Mouse (Mus musculus): ENCODE measurements at regions not wholly inside any gene's neighbourhood (a gene's known extent, or its start where the extent isn't known, plus 50 kb on each side); places are given as distances from the start of the nearest gene placed in this dataset.

GRCm38 (mm10) chr15:61481861-61482260 lies 559.0 kb upstream of the A1bg start:
- WGBS: 42% methylated on average over 7 of the region's 7 CpGs
- DNase-seq (ENCODE audit: low spot score) (peak; percentile 70), ATAC-seq (peak; percentile 79; the same call in 1 of the 2 replicates)

GRCm38 (mm10) chr15:61473900-61474299 lies 551.1 kb upstream of the A1bg start:
- 70% methylated on average over 1 of the region's 1 CpGs for WGBS

More at GRCm38 (mm10) chr15:61481861-61482260, 559.0 kb upstream of the A1bg start:
- Histone ChIP-seq H3K4me2 (ENCODE audit: low read length) (no peak overlapping the region), H3K9me3 (replicated peaks; ENCODE audit: control insufficient read depth, low read length) (no peaks in the 10 kb centered on the region), H3K36me3 (ENCODE audit: control insufficient read depth, insufficient read depth, low read length) (no peaks in the 10 kb centered on the region), H3K9ac (ENCODE audit: low read length) (no peak overlapping the region), H3K4me3 (ENCODE audit: low read depth, low read length) (no peak overlapping the region), H3K4me1 (ENCODE audit: control insufficient read depth, insufficient read depth, low read length) (no peaks in the 10 kb centered on the region), H3K27me3 (replicated peaks; ENCODE audit: control insufficient read depth, insufficient read depth, low read length) (no peaks in the 10 kb centered on the region), H3K27ac (ENCODE audit: low read depth, low read length) (no peak overlapping the region)

GRCm38 (mm10) chr15:61455042-61455441 lies 532.2 kb upstream of the A1bg start:
- H3K4me3 ChIP-seq (ENCODE audit: low read depth, low read length): no peak overlapping the region

More at GRCm38 (mm10) chr15:61473900-61474299, 551.1 kb upstream of the A1bg start:
- no peaks in the 10 kb centered on the region for H3K27me3 ChIP-seq (replicated peaks; ENCODE audit: control insufficient read depth, insufficient read depth, low read length)
- no peak overlapping the region for H3K4me3 ChIP-seq (ENCODE audit: low read depth, low read length)
- no peaks in the 10 kb centered on the region for H3K36me3 ChIP-seq (ENCODE audit: control insufficient read depth, insufficient read depth, low read length)
- H3K27ac ChIP-seq (ENCODE audit: low read depth, low read length): no peak overlapping the region
- H3K9ac ChIP-seq (ENCODE audit: low read length): no peak overlapping the region
- no peak for ATAC-seq
- no peaks in the 10 kb centered on the region for H3K4me1 ChIP-seq (ENCODE audit: control insufficient read depth, insufficient read depth, low read length)
- no peaks in the 10 kb centered on the region for H3K9me3 ChIP-seq (replicated peaks; ENCODE audit: control insufficient read depth, low read length)
- H3K4me2 ChIP-seq (ENCODE audit: low read length): no peak overlapping the region
- no peak for DNase-seq (ENCODE audit: low spot score)

GRCm38 (mm10) chr15:61454350-61454671 lies 531.5 kb upstream of the A1bg start:
- 62% methylated on average over 1 of the region's 1 CpGs for WGBS

More at GRCm38 (mm10) chr15:61455042-61455441, 532.2 kb upstream of the A1bg start:
- Histone ChIP-seq H3K36me3 (ENCODE audit: control insufficient read depth, insufficient read depth, low read length) (no peaks in the 10 kb centered on the region), H3K27me3 (replicated peaks; ENCODE audit: control insufficient read depth, insufficient read depth, low read length) (no peaks in the 10 kb centered on the region), H3K4me1 (ENCODE audit: control insufficient read depth, insufficient read depth, low read length) (no peaks in the 10 kb centered on the region), H3K9me3 (replicated peaks; ENCODE audit: control insufficient read depth, low read length) (no peaks in the 10 kb centered on the region), H3K27ac (ENCODE audit: low read depth, low read length) (no peak overlapping the region), H3K9ac (ENCODE audit: low read length) (no peak overlapping the region), H3K4me2 (ENCODE audit: low read length) (no peak overlapping the region)
- no peak for ATAC-seq
- WGBS: 76% methylated on average over 5 of the region's 5 CpGs
- no peak for DNase-seq (ENCODE audit: low spot score)

GRCm38 (mm10) chr15:61453656-61454349 lies 531.0 kb upstream of the A1bg start:
- Histone ChIP-seq H3K4me2 (ENCODE audit: low read length) (no peak overlapping the region), H3K4me3 (ENCODE audit: low read depth, low read length) (no peak overlapping the region), H3K36me3 (ENCODE audit: control insufficient read depth, insufficient read depth, low read length) (no peaks in the 10 kb centered on the region), H3K27me3 (replicated peaks; ENCODE audit: control insufficient read depth, insufficient read depth, low read length) (no peaks in the 10 kb centered on the region), H3K9ac (ENCODE audit: low read length) (no peak overlapping the region), H3K4me1 (ENCODE audit: control insufficient read depth, insufficient read depth, low read length) (no peaks in the 10 kb centered on the region), H3K27ac (ENCODE audit: low read depth, low read length) (no peak overlapping the region), H3K9me3 (replicated peaks; ENCODE audit: control insufficient read depth, low read length) (no peaks in the 10 kb centered on the region)
- ATAC-seq (no peak), DNase-seq (ENCODE audit: low spot score) (no peak)
- WGBS: 82% methylated on average over 5 of the region's 5 CpGs

More at GRCm38 (mm10) chr15:61454350-61454671, 531.5 kb upstream of the A1bg start:
- DNase-seq (ENCODE audit: low spot score) (peak; percentile 20), ATAC-seq (no peak)
- Histone ChIP-seq H3K4me3 (ENCODE audit: low read depth, low read length) (no peak overlapping the region), H3K27me3 (replicated peaks; ENCODE audit: control insufficient read depth, insufficient read depth, low read length) (no peaks in the 10 kb centered on the region), H3K9me3 (replicated peaks; ENCODE audit: control insufficient read depth, low read length) (no peaks in the 10 kb centered on the region), H3K4me1 (ENCODE audit: control insufficient read depth, insufficient read depth, low read length) (no peaks in the 10 kb centered on the region), H3K9ac (ENCODE audit: low read length) (no peak overlapping the region), H3K4me2 (ENCODE audit: low read length) (no peak overlapping the region), H3K27ac (ENCODE audit: low read depth, low read length) (no peak overlapping the region), H3K36me3 (ENCODE audit: control insufficient read depth, insufficient read depth, low read length) (no peaks in the 10 kb centered on the region)

GRCm38 (mm10) chr15:61450217-61450616 lies 527.4 kb upstream of the A1bg start:
- Histone ChIP-seq H3K9me3 (replicated peaks; ENCODE audit: control insufficient read depth, low read length) (no peaks in the 10 kb centered on the region), H3K4me1 (ENCODE audit: control insufficient read depth, insufficient read depth, low read length) (no peaks in the 10 kb centered on the region), H3K4me3 (ENCODE audit: low read depth, low read length) (no peak overlapping the region), H3K27ac (ENCODE audit: low read depth, low read length) (no peak overlapping the region), H3K36me3 (ENCODE audit: control insufficient read depth, insufficient read depth, low read length) (no peaks in the 10 kb centered on the region), H3K4me2 (ENCODE audit: low read length) (no peak overlapping the region), H3K27me3 (replicated peaks; ENCODE audit: control insufficient read depth, insufficient read depth, low read length) (no peaks in the 10 kb centered on the region), H3K9ac (ENCODE audit: low read length) (no peak overlapping the region)
- DNase-seq (ENCODE audit: low spot score) (no peak), ATAC-seq (no peak)
- WGBS: 27% methylated on average over 3 of the region's 3 CpGs

GRCm38 (mm10) chr15:61448482-61448881 lies 525.7 kb upstream of the A1bg start:
- WGBS: 87% methylated on average over 2 of the region's 2 CpGs
- Histone ChIP-seq H3K27ac (ENCODE audit: low read depth, low read length) (no peak overlapping the region), H3K36me3 (ENCODE audit: control insufficient read depth, insufficient read depth, low read length) (no peaks in the 10 kb centered on the region), H3K4me2 (ENCODE audit: low read length) (no peak overlapping the region), H3K27me3 (replicated peaks; ENCODE audit: control insufficient read depth, insufficient read depth, low read length) (no peaks in the 10 kb centered on the region), H3K4me1 (ENCODE audit: control insufficient read depth, insufficient read depth, low read length) (no peaks in the 10 kb centered on the region), H3K9ac (ENCODE audit: low read length) (no peak overlapping the region), H3K9me3 (replicated peaks; ENCODE audit: control insufficient read depth, low read length) (no peaks in the 10 kb centered on the region), H3K4me3 (ENCODE audit: low read depth, low read length) (no peak overlapping the region)
- ATAC-seq: no peak
- DNase-seq (ENCODE audit: low spot score): no peak

- no peaks in the 10 kb centered on the region for H3K27me3 ChIP-seq (replicated peaks; ENCODE audit: control insufficient read depth, insufficient read depth, low read length)
- WGBS: 83% methylated on average over 4 of the region's 4 CpGs
- no peaks in the 10 kb centered on the region for H3K36me3 ChIP-seq (ENCODE audit: control insufficient read depth, insufficient read depth, low read length)
- ATAC-seq (no peak), DNase-seq (ENCODE audit: low spot score) (no peak)
- no peak overlapping the region for H3K4me3 ChIP-seq (ENCODE audit: low read depth, low read length)
- no peak overlapping the region for H3K9ac ChIP-seq (ENCODE audit: low read length)
- no peak overlapping the region for H3K27ac ChIP-seq (ENCODE audit: low read depth, low read length)
- no peaks in the 10 kb centered on the region for H3K9me3 ChIP-seq (replicated peaks; ENCODE audit: control insufficient read depth, low read length)
- no peak overlapping the region for H3K4me2 ChIP-seq (ENCODE audit: low read length)
- H3K4me1 ChIP-seq (ENCODE audit: control insufficient read depth, insufficient read depth, low read length): no peaks in the 10 kb centered on the region
Measured at GRCm38 (mm10) chr15:61446053-61446840, 523.4 kb upstream of the A1bg start.

Measured in forebrain, embryonic 14.5 days (tissue).